ENCODE assay signal across 22 mouse cellular contexts in genomic region chr2:13188831-13189495, GRCm38 (mm10).
DNase-seq lines count a peak whose midpoint lies in the region; ATAC-seq lines count a peak whose summit lies in the region.
"Had no signal": no experiment of that assay in that cellular context is flagged by ENCODE, and none has a peak within 500 bp of the region (broad histone marks: within the 10 kb centered on the region; RNA-seq: fewer than 3 reads in every experiment).

No protein-coding gene starts in this region.

- no peak overlapping the region for H3K4me3 ChIP-seq in heart, embryonic 16.5 days (ENCODE audit: low read length)
- H3K4me3 ChIP-seq: embryonic facial prominence, embryonic 13.5 days; hindbrain, embryonic 13.5 days; intestine, embryonic 15.5 days; kidney, embryonic 15.5 days; lung, embryonic 15.5 days; neural tube, embryonic 15.5 days had no signal

- peak; percentile 95 for ATAC-seq in frontal cortex, adult (ENCODE audit: low TSS enrichment)
- peak; percentile 32; the same call in 1 of the 2 replicates for ATAC-seq in heart, embryonic 16.5 days (replicated peaks; ENCODE audit: extremely low read depth, insufficient read depth, low FRiP score)
- ATAC-seq in cerebellum, adult (ENCODE audit: insufficient number of reproducible peaks, low FRiP score, low TSS enrichment), result no peak
- ATAC-seq: intestine, embryonic 15.5 days had no signal

- 53% methylated on average over 11 of the region's 11 CpGs for WGBS in heart, embryonic 16.5 days

- peaks cover 2% of the 10 kb centered on the region; the same call in 1 of the 2 replicates for H3K36me3 ChIP-seq in heart, embryonic 16.5 days (ENCODE audit: control insufficient read depth, insufficient read depth)
- H3K36me3 ChIP-seq: embryonic facial prominence, embryonic 13.5 days; hindbrain, embryonic 13.5 days; intestine, embryonic 15.5 days; kidney, embryonic 15.5 days; lung, embryonic 15.5 days; neural tube, embryonic 15.5 days had no signal

- H3K9ac ChIP-seq in heart, embryonic 16.5 days (ENCODE audit: low read length), result no peak overlapping the region
- H3K9ac ChIP-seq: embryonic facial prominence, embryonic 13.5 days; hindbrain, embryonic 13.5 days; intestine, embryonic 15.5 days; kidney, embryonic 15.5 days; lung, embryonic 15.5 days; neural tube, embryonic 15.5 days had no signal

- H3K27ac ChIP-seq in heart, embryonic 16.5 days (ENCODE audit: low read length), result peak overlapping the region; percentile 37; the same call in 1 of the 2 replicates
- H3K27ac ChIP-seq: embryonic facial prominence, embryonic 13.5 days; hindbrain, embryonic 13.5 days; intestine, embryonic 15.5 days; kidney, embryonic 15.5 days; lung, embryonic 15.5 days; macrophage; neural tube, embryonic 15.5 days had no signal

- H3K4me2 ChIP-seq in heart, embryonic 16.5 days (ENCODE audit: low read depth, low read length), result peak overlapping the region; percentile 23; the same call in 1 of the 2 replicates
- H3K4me2 ChIP-seq: embryonic facial prominence, embryonic 13.5 days; hindbrain, embryonic 13.5 days; intestine, embryonic 15.5 days; kidney, embryonic 15.5 days; liver, embryonic 11.5 days; lung, embryonic 15.5 days; midbrain, embryonic 11.5 days; neural tube, embryonic 15.5 days had no signal

- H3K27me3 ChIP-seq in heart, embryonic 16.5 days (ENCODE audit: control insufficient read depth, insufficient read depth, low read length), result no peaks in the 10 kb centered on the region
- H3K27me3 ChIP-seq: CH12.LX; embryonic facial prominence, embryonic 13.5 days; hindbrain, embryonic 13.5 days; intestine, embryonic 15.5 days; kidney, embryonic 15.5 days; lung, embryonic 15.5 days; neural tube, embryonic 15.5 days had no signal

- no peaks in the 10 kb centered on the region for H3K9me3 ChIP-seq in heart, embryonic 16.5 days (replicated peaks; ENCODE audit: control insufficient read depth, low read length)
- H3K9me3 ChIP-seq: embryonic facial prominence, embryonic 13.5 days; hindbrain, embryonic 13.5 days; intestine, embryonic 15.5 days; kidney, embryonic 15.5 days; lung, embryonic 15.5 days; neural tube, embryonic 15.5 days had no signal

- H3K4me1 ChIP-seq in heart, embryonic 16.5 days (ENCODE audit: control insufficient read depth, insufficient read depth, low read length), result peaks cover 11% of the 10 kb centered on the region
- H3K4me1 ChIP-seq: embryonic facial prominence, embryonic 13.5 days; hindbrain, embryonic 13.5 days; intestine, embryonic 15.5 days; kidney, embryonic 15.5 days; lung, embryonic 15.5 days; neural tube, embryonic 15.5 days had no signal

- DNase-seq in frontal cortex, postnatal 14 days (ENCODE audit: low spot score in 2 of 2), result no peak
- no peak for DNase-seq in heart, adult 9 months (ENCODE audit: low spot score in 2 of 2)
- peak; percentile 7 for DNase-seq in 3134 (ENCODE audit: extremely low read depth, insufficient read length, low spot score)
- peak; percentile 31 for DNase-seq in fibroblast of lung, adult 2 months (ENCODE audit: low read depth)
- no peak for DNase-seq in kidney, adult 11 months
- DNase-seq: adrenal gland, postnatal 25 days; cerebellum, adult 9-10 months; gastrocnemius, postnatal 36 days; thymus, adult 2 months had no signal

Comparison
In these comparisons a context has a peak if more than half of its experiments do, and no peak if none do; other contexts are left out.
1. DNase-seq: peak in 3134 (single experiment) and fibroblast of lung, adult 2 months (single experiment); none in frontal cortex, postnatal 14 days (0 of 2), heart, adult 9 months (0 of 2) and kidney, adult 11 months (single experiment).